In genomic region chr1:84106756-84107155, GRCm38 (mm10) we compare ENCODE assay signal across 28 mouse cellular contexts.
DNase-seq lines count a peak whose midpoint lies in the region; ATAC-seq and TF ChIP-seq lines count a peak whose summit lies in the region.
"Had no signal": no experiment of that assay in that cellular context is flagged by ENCODE, and none has a peak within 500 bp of the region (broad histone marks: within the 10 kb centered on the region; RNA-seq: fewer than 3 reads in every experiment).

No protein-coding gene starts in this region.

- H3K9me3 ChIP-seq in midbrain, embryonic 16.5 days (replicated peaks; ENCODE audit: control insufficient read depth, low read length, poor library complexity, severe bottlenecking): no peaks in the 10 kb centered on the region
- no peaks in the 10 kb centered on the region for H3K9me3 ChIP-seq in midbrain, embryonic 13.5 days
- H3K9me3 ChIP-seq: midbrain, embryonic 15.5 days; neural tube, embryonic 12.5 days had no signal

- H3K27ac ChIP-seq in midbrain, embryonic 16.5 days (ENCODE audit: low read length): 0 out of 2 replicates have a peak overlapping the region, but pooled peaks have one; percentile 24
- H3K27ac ChIP-seq in midbrain, embryonic 13.5 days: no peak overlapping the region
- H3K27ac ChIP-seq in cerebellum, adult 2 months (ENCODE audit: insufficient read depth, low read length): no peak overlapping the region
- H3K27ac ChIP-seq: liver, embryonic 14.5 days; midbrain, embryonic 15.5 days; neural tube, embryonic 12.5 days; stomach, postnatal 0 days had no signal

- H3K4me3 ChIP-seq in midbrain, embryonic 16.5 days (ENCODE audit: low read depth, low read length): no peak overlapping the region
- H3K4me3 ChIP-seq in midbrain, embryonic 13.5 days (replicated peaks): no peak overlapping the region
- H3K4me3 ChIP-seq in cerebellum, adult 2 months (replicated peaks; ENCODE audit: insufficient read depth, low read depth, low read length): no peak overlapping the region
- H3K4me3 ChIP-seq: erythroblast, embryonic 14.5 days; midbrain, embryonic 15.5 days; neural tube, embryonic 12.5 days had no signal

- no peaks in the 10 kb centered on the region for H3K4me1 ChIP-seq in midbrain, embryonic 16.5 days (ENCODE audit: control insufficient read depth, insufficient read depth, low read length)
- H3K4me1 ChIP-seq in midbrain, embryonic 13.5 days (replicated peaks): no peaks in the 10 kb centered on the region
- no peaks in the 10 kb centered on the region for H3K4me1 ChIP-seq in cerebellum, adult 2 months (ENCODE audit: control insufficient read depth, insufficient read depth, low read length)
- H3K4me1 ChIP-seq: midbrain, embryonic 15.5 days; neural tube, embryonic 12.5 days had no signal

- H3K4me2 ChIP-seq in midbrain, embryonic 16.5 days (ENCODE audit: low read length): no peak overlapping the region
- no peak overlapping the region for H3K4me2 ChIP-seq in midbrain, embryonic 13.5 days (replicated peaks)
- H3K4me2 ChIP-seq: heart, embryonic 11.5 days; midbrain, embryonic 15.5 days; neural tube, embryonic 12.5 days had no signal

- no peaks in the 10 kb centered on the region for H3K27me3 ChIP-seq in midbrain, embryonic 16.5 days (ENCODE audit: control insufficient read depth, insufficient read depth, low read depth, low read length)
- H3K27me3 ChIP-seq in midbrain, embryonic 13.5 days: no peaks in the 10 kb centered on the region
- no peaks in the 10 kb centered on the region for H3K27me3 ChIP-seq in cerebellum, adult 2 months (ENCODE audit: control insufficient read depth, insufficient read depth, low read length)
- H3K27me3 ChIP-seq: midbrain, embryonic 15.5 days; neural tube, embryonic 12.5 days had no signal

- TF ChIP-seq POLR2A in cerebellum, adult 2 months (IDR thresholded peaks at IDR 0.05; ENCODE audit: borderline replicate concordance, insufficient read depth, low read length): no peak

- H3K36me3 ChIP-seq in midbrain, embryonic 16.5 days (ENCODE audit: control insufficient read depth, insufficient read depth, low read length): no peaks in the 10 kb centered on the region
- no peaks in the 10 kb centered on the region for H3K36me3 ChIP-seq in midbrain, embryonic 13.5 days
- H3K36me3 ChIP-seq: G1E; midbrain, embryonic 15.5 days; neural tube, embryonic 12.5 days had no signal

- H3K9ac ChIP-seq in midbrain, embryonic 16.5 days (ENCODE audit: low read depth, low read length): no peak overlapping the region
- no peak overlapping the region for H3K9ac ChIP-seq in midbrain, embryonic 13.5 days (replicated peaks)
- H3K9ac ChIP-seq: forebrain, postnatal 0 days; liver, embryonic 14.5 days; midbrain, embryonic 15.5 days; neural tube, embryonic 12.5 days had no signal

- TF ChIP-seq CTCF in cerebellum, adult 2 months (IDR thresholded peaks at IDR 0.05; ENCODE audit: borderline replicate concordance, insufficient read depth, low read depth, low read length): no peak

- no peak for ATAC-seq in midbrain, embryonic 16.5 days
- ATAC-seq in midbrain, embryonic 13.5 days: no peak
- ATAC-seq: forebrain, postnatal 0 days; midbrain, embryonic 15.5 days had no signal

- 88% methylated on average over 4 of the region's 4 CpGs for WGBS in midbrain, embryonic 16.5 days
- 85% methylated on average over 4 of the region's 4 CpGs for WGBS in midbrain, embryonic 13.5 days
- 61% methylated on average over 4 of the region's 4 CpGs for WGBS in cerebellum, adult 2 months

- DNase-seq in gastrocnemius, adult 18-20 months (ENCODE audit: low spot score): peak; percentile 18
- DNase-seq in gastrocnemius, postnatal 10 days: no peak
- DNase-seq in adrenal gland, postnatal 14 days: peak; percentile 61
- DNase-seq in gastrocnemius, postnatal 25 days: peak; percentile 54
- DNase-seq in cerebellum, adult 2 months: no peak
- DNase-seq in natural killer cell, adult 2 months (ENCODE audit: low spot score in 2 of 2): no peak
- DNase-seq: cerebellum, adult 18-20 months; cerebellum, postnatal 14 days; forebrain, postnatal 0 days; heart, postnatal 4 days; kidney, adult 11 months; kidney, postnatal 14 days; layer of hippocampus, adult 9-11 months; liver; lung, adult 2 months; lung, postnatal 10 days; right cerebral cortex, adult 18-20 months; thymus, adult 18-20 months; thymus, postnatal 36 days had no signal

Comparison
In these comparisons a context has a peak if more than half of its experiments do, and no peak if none do; other contexts are left out.
1. DNase-seq: peak in gastrocnemius, adult 18-20 months (single experiment), adrenal gland, postnatal 14 days (single experiment) and gastrocnemius, postnatal 25 days (single experiment); none in gastrocnemius, postnatal 10 days (single experiment), cerebellum, adult 2 months (0 of 2) and natural killer cell, adult 2 months (0 of 2).